Mouse (Mus musculus) kidney, adult 2 months (tissue): ENCODE measurements around the gene Trmt61a. TPM values are rescaled to one million over a fixed set of nuclear protein-coding genes. Genes with fewer than 3 reads are reported as not detected.

Experiments
- DNase-seq: peaks from one replicate; pipeline ENCODE4 v3.0.0; 2021
- H3K27ac ChIP-seq: fragments of 200-500 bp; 2 replicates; pipeline ENCODE4 v1.5.1; 2012; ENCODE audit warnings: low read depth, low read length, control low read depth, inconsistent platforms; ENCODE audit not compliant: insufficient read depth
- H3K27me3 ChIP-seq: fragments of 200-500 bp; replicated peaks from 2 replicates; pipeline ENCODE4 v1.6.1; 2012; ENCODE audit warnings: mild to moderate bottlenecking, moderate library complexity, low read length, inconsistent platforms; ENCODE audit not compliant: control insufficient read depth, insufficient read depth
- H3K36me3 ChIP-seq: fragments of 200-500 bp; 2 replicates; pipeline ENCODE4 v1.6.1; 2012; ENCODE audit warnings: mild to moderate bottlenecking, moderate library complexity, low read length, inconsistent platforms; ENCODE audit not compliant: control insufficient read depth, insufficient read depth
- H3K4me1 ChIP-seq: fragments of 200-500 bp; 2 replicates; pipeline ENCODE4 v1.6.1; 2011; ENCODE audit warnings: low read length; ENCODE audit not compliant: control insufficient read depth, insufficient read depth
- H3K4me3 ChIP-seq: fragments of 200-500 bp; 2 replicates; pipeline ENCODE4 v1.5.1; 2011; ENCODE audit warnings: mild to moderate bottlenecking, low read depth, low read length, control low read depth; ENCODE audit not compliant: insufficient read depth
- CTCF ChIP-seq: fragments of 200-500 bp; conservative IDR thresholded peaks from 2 replicates; pipeline ENCODE4 v1.5.1; 2011; ENCODE audit warnings: low read depth, mild to moderate bottlenecking, control low read depth, low read length, moderate library complexity, mixed read lengths; ENCODE audit not compliant: insufficient read depth, insufficient read length
- POLR2A ChIP-seq: fragments of 200-500 bp; IDR thresholded peaks from one replicate; pipeline ENCODE4 v1.6.1; 2011; ENCODE audit warnings: low read depth, low read length, control low read depth
- WGBS: fragments of 180-500 bp; shearing (Covaris S2); methylation state at CpG from one replicate; pipeline ENCODE4 v1.1.7; 2018; 5-methylcytosine and 5-hydroxymethylcytosine counted together
- polyA plus RNA-seq: library from polyadenylated mRNA; depleted of rRNA; stranded (reverse); fragments of >200 nt; gene quantifications from 2 replicates; pipeline ENCODE4 v1.2.3, GENCODE M21; 2012

Gene Trmt61a
- polyA plus RNA-seq, 1 experiment, result 12.4 TPM

DNA sequence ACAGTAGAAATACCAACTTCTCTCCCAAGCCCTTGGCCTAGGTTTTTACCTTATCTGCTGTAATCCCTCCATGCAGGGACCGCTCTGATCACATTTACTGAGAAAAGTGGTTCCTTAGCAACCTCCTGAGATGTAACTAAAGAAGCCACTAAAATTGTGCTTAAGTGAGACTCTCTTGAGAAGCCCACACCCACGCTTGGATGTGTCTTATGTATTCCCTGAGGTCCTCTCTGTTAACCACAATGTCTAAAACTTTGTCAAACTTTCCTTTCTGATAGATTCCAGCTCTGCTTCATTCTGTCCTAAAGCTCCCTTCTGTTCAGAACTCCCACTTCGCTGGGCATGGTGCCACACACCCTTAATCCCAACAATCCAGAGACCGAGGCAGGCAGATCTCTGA, 21.6 kb downstream of the Trmt61a start:
- no peaks in the 10 kb centered on the region for H3K27me3 ChIP-seq
- no peak for DNase-seq
- no peaks in the 10 kb centered on the region for H3K36me3 ChIP-seq
- no peak overlapping the region for H3K27ac ChIP-seq
- peaks cover 8% of the 10 kb centered on the region; the same call in 1 of the 2 replicates for H3K4me1 ChIP-seq
- 89% methylated on average over 4 of the region's 4 CpGs for WGBS
- TF ChIP-seq POLR2A (no peak), CTCF (no peak)
- no peak overlapping the region for H3K4me3 ChIP-seq

- WGBS, result 61% methylated on average over 9 of the region's 9 CpGs
- no peak overlapping the region for H3K4me3 ChIP-seq
- no peaks in the 10 kb centered on the region for H3K27me3 ChIP-seq
- no peak for DNase-seq
- H3K27ac ChIP-seq, result no peak overlapping the region
- H3K36me3 ChIP-seq, result no peaks in the 10 kb centered on the region
- peaks cover 4% of the 10 kb centered on the region; the same call in 1 of the 2 replicates for H3K4me1 ChIP-seq
- TF ChIP-seq POLR2A, result no peak
- no peak for TF ChIP-seq CTCF
Measured at GRCm38 (mm10) chr12:111700920-111701458, 23.1 kb downstream of the Trmt61a start.

DNA sequence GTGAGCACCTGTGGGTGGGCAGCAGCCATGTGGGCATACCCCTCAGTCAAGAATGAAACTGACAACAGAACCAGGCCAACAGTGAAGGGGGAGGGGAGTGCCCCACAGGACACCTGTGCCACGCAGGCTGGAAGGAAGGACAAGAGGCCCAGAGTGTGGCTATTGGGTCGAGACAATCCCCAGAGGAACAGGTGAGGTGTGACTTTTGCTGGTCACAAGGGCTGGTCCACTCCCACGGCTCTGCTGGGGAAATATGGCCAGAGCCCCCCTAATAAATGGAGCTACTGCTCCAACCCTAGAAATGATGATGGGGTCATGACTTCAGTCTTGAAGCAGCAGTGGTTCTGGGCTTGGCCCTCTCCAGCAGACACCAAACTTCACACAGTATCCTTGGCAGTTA, 25.4 kb downstream of the Trmt61a start:
- no peaks in the 10 kb centered on the region for H3K27me3 ChIP-seq
- H3K27ac ChIP-seq, result no peak overlapping the region
- DNase-seq, result no peak
- 69% methylated on average over 3 of the region's 3 CpGs for WGBS
- TF ChIP-seq CTCF, result no peak
- TF ChIP-seq POLR2A, result no peak
- H3K36me3 ChIP-seq, result no peaks in the 10 kb centered on the region
- no peak overlapping the region for H3K4me3 ChIP-seq
- peaks cover 4% of the 10 kb centered on the region; the same call in 1 of the 2 replicates for H3K4me1 ChIP-seq

DNA sequence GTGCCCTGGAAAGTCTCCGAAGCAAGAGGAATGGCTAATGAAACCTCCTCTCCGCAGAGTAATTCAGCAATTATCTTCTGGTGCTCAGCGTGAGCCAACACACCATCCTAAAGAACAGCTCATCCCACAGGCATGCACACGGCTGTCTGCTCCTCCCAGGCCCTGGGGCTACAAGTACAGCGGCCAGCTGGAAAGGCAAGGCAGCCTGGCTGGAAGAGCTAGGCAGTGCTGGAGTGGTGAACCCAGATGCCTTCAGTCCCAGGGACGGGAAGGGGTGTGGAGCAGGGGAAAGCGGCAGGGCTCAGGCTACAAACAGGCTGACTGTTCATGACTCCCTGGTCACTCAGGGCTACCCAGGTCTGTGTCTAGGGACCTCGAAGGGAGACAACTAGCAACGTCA, 26.7 kb downstream of the Trmt61a start:
- no peak for TF ChIP-seq POLR2A
- no peak for TF ChIP-seq CTCF
- DNase-seq, result peak; percentile 47
- Histone ChIP-seq H3K36me3 (no peaks in the 10 kb centered on the region), H3K27ac (peak overlapping the region; percentile 78), H3K27me3 (no peaks in the 10 kb centered on the region), H3K4me3 (no peak overlapping the region), H3K4me1 (peaks cover 4% of the 10 kb centered on the region; the same call in 1 of the 2 replicates)
- 26% methylated on average over 9 of the region's 9 CpGs for WGBS

GRCm38 (mm10) chr12:111705186-111705973, 27.5 kb downstream of the Trmt61a start:
- Histone ChIP-seq H3K4me3 (no peak overlapping the region), H3K4me1 (peaks cover 4% of the 10 kb centered on the region; the same call in 1 of the 2 replicates), H3K36me3 (no peaks in the 10 kb centered on the region), H3K27ac (peak overlapping the region; percentile 80), H3K27me3 (no peaks in the 10 kb centered on the region)
- peak; percentile 92 for DNase-seq
- TF ChIP-seq POLR2A (no peak), CTCF (no peak)
- 25% methylated on average over 15 of the region's 15 CpGs for whole genome bisulfite sequencing

GRCm38 (mm10) chr12:111708181-111708580, 30.3 kb downstream of the Trmt61a start:
- Histone ChIP-seq H3K4me1 (peaks cover 9% of the 10 kb centered on the region; the same call in 1 of the 2 replicates), H3K27me3 (no peaks in the 10 kb centered on the region), H3K27ac (peak overlapping the region; percentile 21; the same call in 1 of the 2 replicates), H3K4me3 (no peak overlapping the region), H3K36me3 (peaks cover 2% of the 10 kb centered on the region; the same call in 1 of the 2 replicates)
- no peak for TF ChIP-seq POLR2A
- peak; percentile 37 for DNase-seq
- 66% methylated on average over 4 of the region's 4 CpGs for WGBS

GRCm38 (mm10) chr12:111710091-111710490, 32.2 kb downstream of the Trmt61a start:
- TF ChIP-seq POLR2A, result no peak
- no peak for TF ChIP-seq CTCF
- H3K27me3 ChIP-seq, result no peaks in the 10 kb centered on the region
- H3K36me3 ChIP-seq, result peaks cover 2% of the 10 kb centered on the region; the same call in 1 of the 2 replicates
- peaks cover 12% of the 10 kb centered on the region; the same call in 1 of the 2 replicates for H3K4me1 ChIP-seq
- H3K4me3 ChIP-seq, result no peak overlapping the region
- H3K27ac ChIP-seq, result no peak overlapping the region
- DNase-seq, result no peak
- WGBS, result 87% methylated on average over 10 of the region's 10 CpGs
